Mouse (Mus musculus): ENCODE measurements around the gene Tsen15. TPM values are rescaled to one million over a fixed set of nuclear protein-coding genes. Genes with fewer than 3 reads are reported as not detected.
"Not testable (repeated sequence)": the region's sequence is repeated elsewhere in the genome, so short reads cannot be mapped to it uniquely, and the experiment has no call there.

Tsen15 gene
- polyA plus RNA-seq, 1 experiment from 2014 or later: 87.7 TPM

DNA sequence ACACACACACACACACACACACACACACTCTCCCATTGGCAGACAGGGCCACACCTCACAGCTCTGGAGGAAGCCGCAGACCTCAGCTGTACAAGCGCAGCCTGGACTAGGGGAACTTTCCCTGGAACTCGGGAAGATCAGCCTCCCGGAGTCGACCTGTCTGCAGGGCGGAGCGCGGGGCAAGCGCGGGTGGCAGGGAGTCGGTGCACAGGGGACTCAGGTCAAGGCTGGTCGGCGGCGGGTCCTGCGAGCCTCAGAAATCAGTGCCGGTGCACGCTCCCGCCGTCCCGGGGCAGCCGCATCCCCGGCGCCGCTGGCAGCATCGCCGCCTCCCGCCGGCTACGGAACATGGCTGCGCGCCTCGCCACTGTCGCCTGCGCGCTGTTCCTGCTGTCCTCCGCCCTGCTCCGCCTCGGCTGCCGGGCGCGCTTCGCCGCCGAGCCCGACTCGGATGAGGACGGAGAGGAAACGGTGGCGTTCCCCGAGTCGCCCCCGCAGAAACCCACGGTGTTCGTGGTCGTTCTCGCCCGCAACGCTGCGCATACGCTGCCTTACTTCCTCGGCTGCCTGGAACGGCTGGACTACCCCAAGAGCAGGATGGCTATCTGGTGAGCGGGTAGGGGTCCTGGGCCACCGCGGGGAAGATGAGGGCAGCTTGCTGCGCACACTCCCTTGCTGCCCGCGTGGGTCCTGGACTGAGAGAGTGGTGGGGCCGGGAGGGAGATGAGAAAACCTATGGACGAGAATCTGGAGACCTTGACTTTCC lies 13.5 kb upstream of the Tsen15 start, which contains the start of gene Colgalt2:
TSS of gene Colgalt2 (plus strand) at position 41 of the 766 bp plus-strand sequence.
- Histone ChIP-seq H3K27ac (ENCODE audit: low read length) (no peak within 1 kb of the TSS), H3K4me2 (replicated peaks; ENCODE audit: low read depth, low read length) (peak within 1 kb of the TSS; percentile 78), H3K4me1 (ENCODE audit: control insufficient read depth, insufficient read depth, low read length) (0 out of 2 replicates have a peak, but pooled peaks cover 4% of the 10 kb centered on the region), H3K4me3 (ENCODE audit: low read depth, low read length) (peak within 1 kb of the TSS; percentile 51), H3K27me3 (ENCODE audit: control insufficient read depth, insufficient read depth, low read length) (peaks cover 10% of the 10 kb centered on the region; the same call in 1 of the 2 replicates), H3K9ac (replicated peaks; ENCODE audit: low read depth, low read length) (peak within 1 kb of the TSS; percentile 49), H3K36me3 (ENCODE audit: control insufficient read depth, insufficient read depth, low read length) (no peaks in the 10 kb centered on the region), H3K9me3 (ENCODE audit: control insufficient read depth, low read depth, low read length) (no peaks in the 10 kb centered on the region; the same call in 1 of the 2 replicates)
- ATAC-seq (ENCODE audit: insufficient number of reproducible peaks, insufficient read depth, low FRiP score, low read depth): peak; percentile 67
- WGBS: under 1% methylated on average over 66 of the region's 70 CpGs

DNA sequence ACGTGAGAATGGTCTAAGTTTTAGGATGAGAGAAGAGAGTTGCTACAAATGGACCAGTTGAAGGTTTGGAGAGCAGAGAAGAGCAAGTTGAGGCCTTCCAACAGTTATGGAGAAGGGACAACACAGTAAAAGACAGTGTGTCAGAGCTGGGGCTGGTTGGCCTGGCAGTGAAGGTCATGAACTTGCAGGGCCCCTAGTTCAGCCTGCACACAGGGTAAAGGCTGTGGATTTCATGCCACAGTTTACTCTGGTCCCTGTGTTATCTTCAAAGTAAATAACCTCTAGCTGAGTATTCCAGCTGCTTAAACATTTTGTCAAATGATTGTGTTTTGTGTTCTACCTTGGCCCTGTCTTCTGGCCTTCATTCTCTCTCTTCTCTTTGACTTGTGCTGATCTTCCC lies 12.2 kb upstream of the Tsen15 start:
- Histone ChIP-seq H3K27ac (ENCODE audit: low read length) (no peak overlapping the region), H3K4me2 (replicated peaks; ENCODE audit: low read depth, low read length) (no peak overlapping the region), H3K9me3 (ENCODE audit: control insufficient read depth, low read depth, low read length) (no peaks in the 10 kb centered on the region; the same call in 1 of the 2 replicates), H3K36me3 (ENCODE audit: control insufficient read depth, insufficient read depth, low read length) (no peaks in the 10 kb centered on the region), H3K4me3 (ENCODE audit: low read depth, low read length) (no peak overlapping the region), H3K27me3 (ENCODE audit: control insufficient read depth, insufficient read depth, low read length) (peaks cover 10% of the 10 kb centered on the region; the same call in 1 of the 2 replicates), H3K9ac (replicated peaks; ENCODE audit: low read depth, low read length) (no peak overlapping the region), H3K4me1 (ENCODE audit: control insufficient read depth, insufficient read depth, low read length) (0 out of 2 replicates have a peak, but pooled peaks cover 4% of the 10 kb centered on the region)
- WGBS: 50% methylated on average over 1 of the region's 1 CpGs
- no peak for ATAC-seq (ENCODE audit: insufficient number of reproducible peaks, insufficient read depth, low FRiP score, low read depth)

DNA sequence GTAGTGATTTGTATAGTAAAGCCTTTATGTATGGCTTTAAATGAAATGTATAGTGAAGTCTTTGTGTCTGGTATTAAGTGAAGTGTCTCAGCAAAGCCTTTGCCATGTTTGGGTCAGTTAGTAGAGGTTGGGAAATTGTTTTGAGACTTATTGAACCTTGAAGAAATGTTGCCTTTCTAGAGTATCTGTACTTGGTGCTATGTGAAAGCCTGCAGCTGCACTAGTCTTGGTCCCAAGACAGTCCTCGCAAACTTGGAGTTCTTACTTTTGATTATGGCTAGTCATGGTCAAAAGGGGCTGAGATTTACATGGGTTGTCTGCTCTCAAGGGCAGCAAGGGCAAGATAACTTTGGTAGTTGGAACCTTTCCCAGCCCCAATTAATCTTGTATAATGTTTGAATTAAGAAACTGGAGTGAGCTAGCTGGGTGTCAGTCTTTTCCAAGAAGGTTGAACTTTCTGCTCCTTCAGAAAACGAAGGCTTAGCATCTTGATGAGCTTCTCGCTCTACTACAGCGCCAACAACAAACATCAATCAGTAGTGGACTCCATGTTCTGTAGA lies 8.5 kb upstream of the Tsen15 start:
- no peaks in the 10 kb centered on the region for H3K36me3 ChIP-seq (ENCODE audit: control insufficient read depth, insufficient read depth, low read length)
- no peaks in the 10 kb centered on the region for H3K4me1 ChIP-seq (ENCODE audit: control insufficient read depth, insufficient read depth, low read length)
- H3K4me2 ChIP-seq (replicated peaks; ENCODE audit: low read depth, low read length): no peak overlapping the region
- no peaks in the 10 kb centered on the region for H3K27me3 ChIP-seq (ENCODE audit: control insufficient read depth, insufficient read depth, low read length)
- H3K27ac ChIP-seq (ENCODE audit: low read length): no peak overlapping the region
- ATAC-seq (ENCODE audit: insufficient number of reproducible peaks, insufficient read depth, low FRiP score, low read depth): no peak
- no peaks in the 10 kb centered on the region; the same call in 1 of the 2 replicates for H3K9me3 ChIP-seq (ENCODE audit: control insufficient read depth, low read depth, low read length)
- no peak overlapping the region for H3K4me3 ChIP-seq (ENCODE audit: low read depth, low read length)
- WGBS: 75% methylated on average over 4 of the region's 4 CpGs
- H3K9ac ChIP-seq (replicated peaks; ENCODE audit: low read depth, low read length): no peak overlapping the region

- Histone ChIP-seq H3K4me3 (ENCODE audit: low read depth, low read length) (no peak overlapping the region), H3K4me1 (ENCODE audit: control insufficient read depth, insufficient read depth, low read length) (no peaks in the 10 kb centered on the region), H3K27ac (ENCODE audit: low read length) (no peak overlapping the region), H3K27me3 (ENCODE audit: control insufficient read depth, insufficient read depth, low read length) (no peaks in the 10 kb centered on the region), H3K9me3 (ENCODE audit: control insufficient read depth, low read depth, low read length) (no peaks in the 10 kb centered on the region; the same call in 1 of the 2 replicates), H3K9ac (replicated peaks; ENCODE audit: low read depth, low read length) (no peak overlapping the region), H3K4me2 (replicated peaks; ENCODE audit: low read depth, low read length) (no peak overlapping the region), H3K36me3 (ENCODE audit: control insufficient read depth, insufficient read depth, low read length) (no peaks in the 10 kb centered on the region)
- 93% methylated on average over 3 of the region's 3 CpGs for WGBS
- no peak for ATAC-seq (ENCODE audit: insufficient number of reproducible peaks, insufficient read depth, low FRiP score, low read depth)
Observed at GRCm38 (mm10) chr1:152394137-152394536, 7.6 kb upstream of the Tsen15 start.

- Histone ChIP-seq H3K9me3 (ENCODE audit: control insufficient read depth, low read depth, low read length) (no peaks in the 10 kb centered on the region), H3K36me3 (ENCODE audit: control insufficient read depth, insufficient read depth, low read length) (no peaks in the 10 kb centered on the region), H3K4me3 (ENCODE audit: low read depth, low read length) (no peak overlapping the region), H3K27me3 (ENCODE audit: control insufficient read depth, insufficient read depth, low read length) (no peaks in the 10 kb centered on the region), H3K4me1 (ENCODE audit: control insufficient read depth, insufficient read depth, low read length) (no peaks in the 10 kb centered on the region), H3K9ac (replicated peaks; ENCODE audit: low read depth, low read length) (no peak overlapping the region), H3K27ac (ENCODE audit: low read length) (no peak overlapping the region), H3K4me2 (replicated peaks; ENCODE audit: low read depth, low read length) (no peak overlapping the region)
- ATAC-seq (ENCODE audit: insufficient number of reproducible peaks, insufficient read depth, low FRiP score, low read depth): no peak
Observed at GRCm38 (mm10) chr1:152389271-152389670, 2.8 kb upstream of the Tsen15 start.

DNA sequence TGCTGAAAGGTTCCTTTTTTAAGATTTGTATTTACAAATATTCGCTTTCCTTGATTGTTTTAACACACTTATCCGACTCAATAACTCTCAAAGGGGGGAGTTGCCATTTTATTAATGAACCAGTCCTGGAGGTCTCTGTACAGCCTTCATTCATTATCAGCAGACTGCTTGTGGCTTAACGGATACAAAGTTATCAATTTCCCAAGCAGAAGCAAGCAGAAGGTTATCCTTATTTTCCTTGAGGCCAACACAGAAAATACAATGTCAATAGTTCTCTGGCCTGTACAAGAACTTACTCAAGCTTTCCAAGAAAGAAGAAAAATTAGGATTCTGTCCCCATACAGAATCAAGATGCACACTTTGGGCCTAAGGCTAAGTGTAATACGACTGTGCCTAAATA lies 795 bp downstream of the Tsen15 start:
- ATAC-seq (ENCODE audit: insufficient number of reproducible peaks, insufficient read depth, low FRiP score, low read depth); H3K4me1 ChIP-seq (ENCODE audit: control insufficient read depth, insufficient read depth, low read length); H3K36me3 ChIP-seq (ENCODE audit: control insufficient read depth, insufficient read depth, low read length); H3K27ac ChIP-seq (ENCODE audit: low read length); H3K9me3 ChIP-seq (ENCODE audit: control insufficient read depth, low read depth, low read length); H3K27me3 ChIP-seq (ENCODE audit: control insufficient read depth, insufficient read depth, low read length): not testable (repeated sequence)
- Histone ChIP-seq H3K4me2 (replicated peaks; ENCODE audit: low read depth, low read length) (peak overlapping the region; percentile 41), H3K9ac (replicated peaks; ENCODE audit: low read depth, low read length) (peak overlapping the region; percentile 61), H3K4me3 (ENCODE audit: low read depth, low read length) (peak overlapping the region; percentile 69)
- WGBS: 10% methylated on average over 2 of the region's 4 CpGs

DNA sequence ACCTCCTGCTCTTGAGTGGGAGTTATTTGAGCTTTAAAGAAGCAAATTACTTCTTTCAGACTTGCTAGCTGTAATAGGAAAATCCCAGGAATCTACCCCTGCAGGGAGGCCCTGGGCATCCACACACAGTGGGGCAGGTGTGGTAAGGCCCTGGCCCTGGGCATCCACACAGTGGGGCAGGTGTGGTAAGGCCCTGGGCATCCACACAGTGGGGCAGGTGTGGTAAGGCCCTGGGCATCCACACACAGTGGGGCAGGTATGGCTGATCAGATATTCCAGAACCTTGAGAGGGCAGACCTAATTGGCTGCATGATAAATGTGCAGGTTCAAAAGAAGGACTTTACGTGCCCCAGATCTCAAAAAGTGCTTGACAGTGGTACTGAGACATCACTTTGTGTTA lies 1.9 kb downstream of the Tsen15 start:
- Histone ChIP-seq H3K4me1 (ENCODE audit: control insufficient read depth, insufficient read depth, low read length) (no peaks in the 10 kb centered on the region), H3K4me3 (ENCODE audit: low read depth, low read length) (no peak overlapping the region), H3K27me3 (ENCODE audit: control insufficient read depth, insufficient read depth, low read length) (no peaks in the 10 kb centered on the region), H3K9me3 (ENCODE audit: control insufficient read depth, low read depth, low read length) (no peaks in the 10 kb centered on the region), H3K27ac (ENCODE audit: low read length) (no peak overlapping the region), H3K4me2 (replicated peaks; ENCODE audit: low read depth, low read length) (no peak overlapping the region), H3K9ac (replicated peaks; ENCODE audit: low read depth, low read length) (no peak overlapping the region), H3K36me3 (ENCODE audit: control insufficient read depth, insufficient read depth, low read length) (no peaks in the 10 kb centered on the region)
- no peak for ATAC-seq (ENCODE audit: insufficient number of reproducible peaks, insufficient read depth, low FRiP score, low read depth)
- WGBS: 93% methylated on average over 1 of the region's 1 CpGs

DNA sequence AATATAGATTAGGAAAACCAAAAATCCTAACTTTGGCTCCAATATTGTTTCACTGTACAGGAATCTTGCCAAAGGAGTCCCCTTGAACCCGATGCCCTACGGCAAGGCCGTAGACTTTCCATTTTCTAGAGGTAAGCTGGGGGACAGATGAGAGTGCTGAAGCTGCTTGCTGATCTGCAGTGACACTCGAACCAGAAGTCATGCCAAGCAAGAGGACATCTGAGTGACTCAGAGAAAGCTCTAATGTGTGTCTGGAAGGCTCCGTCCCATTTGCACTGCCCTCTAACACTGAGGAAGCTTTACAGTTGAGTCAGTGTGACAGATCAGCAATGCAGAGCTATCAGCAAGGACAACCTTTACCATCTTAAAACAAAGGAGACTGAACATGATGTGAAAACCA lies 8.2 kb downstream of the Tsen15 start:
- WGBS: 85% methylated on average over 5 of the region's 5 CpGs
- no peak for ATAC-seq (ENCODE audit: insufficient number of reproducible peaks, insufficient read depth, low FRiP score, low read depth)
- Histone ChIP-seq H3K9me3 (ENCODE audit: control insufficient read depth, low read depth, low read length) (no peaks in the 10 kb centered on the region), H3K36me3 (ENCODE audit: control insufficient read depth, insufficient read depth, low read length) (peaks cover 8% of the 10 kb centered on the region; the same call in 1 of the 2 replicates), H3K9ac (replicated peaks; ENCODE audit: low read depth, low read length) (no peak overlapping the region), H3K4me2 (replicated peaks; ENCODE audit: low read depth, low read length) (no peak overlapping the region), H3K4me1 (ENCODE audit: control insufficient read depth, insufficient read depth, low read length) (no peaks in the 10 kb centered on the region), H3K4me3 (ENCODE audit: low read depth, low read length) (no peak overlapping the region), H3K27ac (ENCODE audit: low read length) (no peak overlapping the region), H3K27me3 (ENCODE audit: control insufficient read depth, insufficient read depth, low read length) (no peaks in the 10 kb centered on the region)

Measured in stomach, embryonic 14.5 days (tissue).